Mouse (Mus musculus) heart, postnatal 10 days (tissue): Measurements from ENCODE around the gene Olfr1392. TPM values are rescaled to one million over a fixed set of nuclear protein-coding genes. Genes with fewer than 3 reads are reported as not detected.
"Not testable (repeated sequence)": the region's sequence is repeated elsewhere in the genome, so short reads cannot be mapped to it uniquely, and the experiment has no call there.

ENCODE experiments used
- DNase-seq, 2 experiments: peaks; one replicate each; pipeline ENCODE4 v3.0.0; 2021
- intact Hi-C: fragments of 180-260 bp; cut with DNase I; formaldehyde crosslinking; loops from one replicate; pipeline ENCODE4 v1.15.1; 2025
- total RNA-seq, 2 experiments: library from RNA; stranded (reverse); gene quantifications; 2 replicates each; pipeline ENCODE4 v1.2.3; 2021

The Olfr1392 gene
- total RNA-seq, 2 experiments from 2014 or later, result not detected

GRCm38 (mm10) chr11:49278222-49278621, 6.9 kb upstream of the Olfr1392 start, which contains the start of gene Olfr1393:
Gene Olfr1393 (plus strand): TSS chr11:49278304.
- intact Hi-C loops, result no loop called here
- no peak for DNase-seq

- intact Hi-C loops, result no loop called here
- no peak for DNase-seq
Observed at GRCm38 (mm10) chr11:49287251-49287650, 2.2 kb downstream of the Olfr1392 start.

GRCm38 (mm10) chr11:49292777-49293176, 7.7 kb downstream of the Olfr1392 start:
- DNase-seq, result no peak
- intact Hi-C loops, result no loop called here

- intact Hi-C loops, result no loop called here
- no peak for DNase-seq
Observed at GRCm38 (mm10) chr11:49304441-49304840, 19.4 kb downstream of the Olfr1392 start, which contains the start of gene Olfr10. Gene Olfr10 (plus strand): TSS chr11:49304741.

- intact Hi-C loops, DNase-seq: not testable (repeated sequence)
Observed at GRCm38 (mm10) chr11:49308547-49308946, 23.5 kb downstream of the Olfr1392 start.

- no peak for DNase-seq
- intact Hi-C loops, result no loop called here
Observed at GRCm38 (mm10) chr11:49322442-49322841, 37.4 kb downstream of the Olfr1392 start, which contains the start of gene Olfr1391. Gene Olfr1391 (plus strand): TSS chr11:49322742.

GRCm38 (mm10) chr11:49326726-49327125, 41.6 kb downstream of the Olfr1392 start:
- DNase-seq, result no peak
- intact Hi-C loops, result no loop called here

- no peak for DNase-seq
- intact Hi-C loops, result no loop called here
Observed at GRCm38 (mm10) chr11:49329686-49330085, 44.6 kb downstream of the Olfr1392 start.

GRCm38 (mm10) chr11:49334888-49335287, 49.8 kb downstream of the Olfr1392 start, which contains the start of gene Olfr1390:
Gene Olfr1390 (plus strand): TSS chr11:49335188.
- intact Hi-C loops, result no loop called here
- DNase-seq, result no peak

- intact Hi-C loops, result no loop called here
- no peak for DNase-seq
Observed at GRCm38 (mm10) chr11:49337150-49337832, 52.2 kb downstream of the Olfr1392 start.

Other genes with a start within 250 kb of the Olfr1392 start
- 1 to 10 TPM; 6.8 to 7.3 TPM for gene 9930111J21Rik2, start 234.0 kb upstream of the Olfr1392 start, total RNA-seq
- not detected for gene Tgtp2, start 221.1 kb upstream of the Olfr1392 start, total RNA-seq
- 1 to 10 TPM; 1.7 to 2.2 TPM for gene Ifi47, start 208.7 kb upstream of the Olfr1392 start, total RNA-seq
- 1 to 10 TPM; 1.1 to 1.5 TPM for gene Olfr1396, start 170.4 kb upstream of the Olfr1392 start, total RNA-seq
- gene Olfr1395, start 143.0 kb upstream of the Olfr1392 start, total RNA-seq, result not detected
- not detected for gene Olfr1394, start 130.9 kb upstream of the Olfr1392 start, total RNA-seq
- 10 to 100 TPM; 59.3 to 60.3 TPM for gene Btnl9, start 98.1 kb upstream of the Olfr1392 start, total RNA-seq
- 10 to 100 TPM; 30.0 to 39.8 TPM for gene Zfp62, start 82.0 kb upstream of the Olfr1392 start, total RNA-seq
- gene Mgat1, start 41.1 kb upstream of the Olfr1392 start, total RNA-seq, result 10 to 100 TPM; 84.4 to 86.9 TPM
- under 1 TPM; 0.17 to 0.35 TPM for gene Olfr1393, start 7.0 kb upstream of the Olfr1392 start, total RNA-seq
- gene Olfr10, start 19.5 kb downstream of the Olfr1392 start, total RNA-seq, result not detected
- not detected for gene Olfr1391, start 37.5 kb downstream of the Olfr1392 start, total RNA-seq
- gene Olfr1390, start 49.9 kb downstream of the Olfr1392 start, total RNA-seq, result not detected
- not detected for gene Olfr1389, start 137.8 kb downstream of the Olfr1392 start, total RNA-seq
- gene Olfr1388, start 151.3 kb downstream of the Olfr1392 start, total RNA-seq, result under 1 TPM; 0.10 to 0.14 TPM
- not detected for gene Olfr1387, start 170.1 kb downstream of the Olfr1392 start, total RNA-seq
- gene Olfr1386, start 179.8 kb downstream of the Olfr1392 start, total RNA-seq, result not detected
- gene Olfr1385, start 203.8 kb downstream of the Olfr1392 start, total RNA-seq, result not detected
- under 1 TPM in 1 of 2 experiments, not detected in 1; 0.42 TPM for gene Olfr1384, start 221.4 kb downstream of the Olfr1392 start, total RNA-seq
- under 1 TPM; 0.69 to 0.91 TPM for gene Olfr1383, start 234.4 kb downstream of the Olfr1392 start, total RNA-seq
- not detected for gene Olfr1382, start 243.0 kb downstream of the Olfr1392 start, total RNA-seq